Mouse (Mus musculus): Measurements from ENCODE around the gene Ndufaf7. TPM values are rescaled to one million over a fixed set of nuclear protein-coding genes. Genes with fewer than 3 reads are reported as not detected.

Gene Ndufaf7
- polyA plus RNA-seq, 1 experiment = 64.2 TPM

GRCm38 (mm10) chr17:78942579-78942978, 5.6 kb downstream of the Ndufaf7 start:
- Histone ChIP-seq H3K9me3 (replicated peaks; ENCODE audit: control insufficient read depth, insufficient read depth, low read length, poor library complexity, severe bottlenecking) (no peaks in the 10 kb centered on the region), H3K4me1 (ENCODE audit: control insufficient read depth, insufficient read depth, low read length) (no peaks in the 10 kb centered on the region), H3K9ac (ENCODE audit: low read depth, poor library complexity, severe bottlenecking) (no peak overlapping the region), H3K36me3 (ENCODE audit: control insufficient read depth, insufficient read depth, low read length, poor library complexity, severe bottlenecking) (peaks cover 3% of the 10 kb centered on the region), H3K27me3 (ENCODE audit: control insufficient read depth, insufficient read depth, low read length, poor library complexity, severe bottlenecking) (no peaks in the 10 kb centered on the region), H3K27ac (ENCODE audit: insufficient read depth, low read length) (no peak overlapping the region), H3K4me3 (ENCODE audit: low read depth, low read length) (no peak overlapping the region)
- TF ChIP-seq POLR2A (IDR thresholded peaks at IDR 0.05; ENCODE audit: insufficient read depth, low read length) = no peak
- no peak for TF ChIP-seq EP300 (IDR thresholded peaks at IDR 0.05; ENCODE audit: insufficient read depth, low read depth, low read length)
- no peak for TF ChIP-seq CTCF (IDR thresholded peaks at IDR 0.05; ENCODE audit: low read depth, low read length)

GRCm38 (mm10) chr17:78951225-78951624, 14.3 kb downstream of the Ndufaf7 start:
- H3K9me3 ChIP-seq (replicated peaks; ENCODE audit: control insufficient read depth, insufficient read depth, low read length, poor library complexity, severe bottlenecking) = no peaks in the 10 kb centered on the region
- no peaks in the 10 kb centered on the region for H3K27me3 ChIP-seq (ENCODE audit: control insufficient read depth, insufficient read depth, low read length, poor library complexity, severe bottlenecking)
- no peak overlapping the region for H3K9ac ChIP-seq (ENCODE audit: low read depth, poor library complexity, severe bottlenecking)
- no peak for TF ChIP-seq CTCF (IDR thresholded peaks at IDR 0.05; ENCODE audit: low read depth, low read length)
- no peaks in the 10 kb centered on the region for H3K4me1 ChIP-seq (ENCODE audit: control insufficient read depth, insufficient read depth, low read length)
- peaks cover 13% of the 10 kb centered on the region for H3K36me3 ChIP-seq (ENCODE audit: control insufficient read depth, insufficient read depth, low read length, poor library complexity, severe bottlenecking)
- no peak overlapping the region for H3K27ac ChIP-seq (ENCODE audit: insufficient read depth, low read length)
- H3K4me3 ChIP-seq (ENCODE audit: low read depth, low read length) = no peak overlapping the region

- TF ChIP-seq EP300 (IDR thresholded peaks at IDR 0.05; ENCODE audit: insufficient read depth, low read depth, low read length) (no peak), POLR2A (IDR thresholded peaks at IDR 0.05; ENCODE audit: insufficient read depth, low read length) (no peak), CTCF (IDR thresholded peaks at IDR 0.05; ENCODE audit: low read depth, low read length) (no peak)
- Histone ChIP-seq H3K9ac (ENCODE audit: low read depth, poor library complexity, severe bottlenecking) (no peak overlapping the region), H3K27me3 (ENCODE audit: control insufficient read depth, insufficient read depth, low read length, poor library complexity, severe bottlenecking) (no peaks in the 10 kb centered on the region), H3K4me1 (ENCODE audit: control insufficient read depth, insufficient read depth, low read length) (no peaks in the 10 kb centered on the region), H3K9me3 (replicated peaks; ENCODE audit: control insufficient read depth, insufficient read depth, low read length, poor library complexity, severe bottlenecking) (no peaks in the 10 kb centered on the region), H3K27ac (ENCODE audit: insufficient read depth, low read length) (no peak overlapping the region), H3K4me3 (ENCODE audit: low read depth, low read length) (no peak overlapping the region), H3K36me3 (ENCODE audit: control insufficient read depth, insufficient read depth, low read length, poor library complexity, severe bottlenecking) (peaks cover 15% of the 10 kb centered on the region)
Measured at GRCm38 (mm10) chr17:78952070-78952469, 15.1 kb downstream of the Ndufaf7 start.

GRCm38 (mm10) chr17:78953240-78953639, 16.3 kb downstream of the Ndufaf7 start:
- peaks cover 17% of the 10 kb centered on the region for H3K36me3 ChIP-seq (ENCODE audit: control insufficient read depth, insufficient read depth, low read length, poor library complexity, severe bottlenecking)
- no peak for TF ChIP-seq POLR2A (IDR thresholded peaks at IDR 0.05; ENCODE audit: insufficient read depth, low read length)
- TF ChIP-seq CTCF (IDR thresholded peaks at IDR 0.05; ENCODE audit: low read depth, low read length) = no peak
- TF ChIP-seq EP300 (IDR thresholded peaks at IDR 0.05; ENCODE audit: insufficient read depth, low read depth, low read length) = no peak

GRCm38 (mm10) chr17:78959473-78959872, 22.5 kb downstream of the Ndufaf7 start:
- H3K9ac ChIP-seq (ENCODE audit: low read depth, poor library complexity, severe bottlenecking) = no peak overlapping the region
- no peaks in the 10 kb centered on the region for H3K9me3 ChIP-seq (replicated peaks; ENCODE audit: control insufficient read depth, insufficient read depth, low read length, poor library complexity, severe bottlenecking)
- TF ChIP-seq POLR2A (IDR thresholded peaks at IDR 0.05; ENCODE audit: insufficient read depth, low read length) = no peak
- TF ChIP-seq CTCF (IDR thresholded peaks at IDR 0.05; ENCODE audit: low read depth, low read length) = no peak
- TF ChIP-seq EP300 (IDR thresholded peaks at IDR 0.05; ENCODE audit: insufficient read depth, low read depth, low read length) = no peak
- H3K36me3 ChIP-seq (ENCODE audit: control insufficient read depth, insufficient read depth, low read length, poor library complexity, severe bottlenecking) = peaks cover 4% of the 10 kb centered on the region
- H3K27ac ChIP-seq (ENCODE audit: insufficient read depth, low read length) = no peak overlapping the region
- H3K4me1 ChIP-seq (ENCODE audit: control insufficient read depth, insufficient read depth, low read length) = no peaks in the 10 kb centered on the region
- H3K27me3 ChIP-seq (ENCODE audit: control insufficient read depth, insufficient read depth, low read length, poor library complexity, severe bottlenecking) = no peaks in the 10 kb centered on the region
- no peak overlapping the region for H3K4me3 ChIP-seq (ENCODE audit: low read depth, low read length)

More at GRCm38 (mm10) chr17:78953240-78953639, 16.3 kb downstream of the Ndufaf7 start:
- H3K9ac ChIP-seq (ENCODE audit: low read depth, poor library complexity, severe bottlenecking) = no peak overlapping the region
- no peaks in the 10 kb centered on the region for H3K4me1 ChIP-seq (ENCODE audit: control insufficient read depth, insufficient read depth, low read length)
- no peak overlapping the region for H3K4me3 ChIP-seq (ENCODE audit: low read depth, low read length)
- H3K27ac ChIP-seq (ENCODE audit: insufficient read depth, low read length) = no peak overlapping the region
- no peaks in the 10 kb centered on the region for H3K9me3 ChIP-seq (replicated peaks; ENCODE audit: control insufficient read depth, insufficient read depth, low read length, poor library complexity, severe bottlenecking)
- H3K27me3 ChIP-seq (ENCODE audit: control insufficient read depth, insufficient read depth, low read length, poor library complexity, severe bottlenecking) = no peaks in the 10 kb centered on the region

- Histone ChIP-seq H3K9me3 (replicated peaks; ENCODE audit: control insufficient read depth, insufficient read depth, low read length, poor library complexity, severe bottlenecking) (no peaks in the 10 kb centered on the region), H3K4me3 (ENCODE audit: low read depth, low read length) (no peak overlapping the region), H3K27ac (ENCODE audit: insufficient read depth, low read length) (no peak overlapping the region), H3K36me3 (ENCODE audit: control insufficient read depth, insufficient read depth, low read length, poor library complexity, severe bottlenecking) (no peaks in the 10 kb centered on the region; the same call in none of the 2 replicates), H3K9ac (ENCODE audit: low read depth, poor library complexity, severe bottlenecking) (no peak overlapping the region), H3K27me3 (ENCODE audit: control insufficient read depth, insufficient read depth, low read length, poor library complexity, severe bottlenecking) (no peaks in the 10 kb centered on the region), H3K4me1 (ENCODE audit: control insufficient read depth, insufficient read depth, low read length) (no peaks in the 10 kb centered on the region)
- no peak for TF ChIP-seq POLR2A (IDR thresholded peaks at IDR 0.05; ENCODE audit: insufficient read depth, low read length)
- TF ChIP-seq CTCF (IDR thresholded peaks at IDR 0.05; ENCODE audit: low read depth, low read length) = no peak
- TF ChIP-seq EP300 (IDR thresholded peaks at IDR 0.05; ENCODE audit: insufficient read depth, low read depth, low read length) = no peak
Measured at GRCm38 (mm10) chr17:78964387-78964786, 27.5 kb downstream of the Ndufaf7 start.

Measured in ES-Bruce4 (cell line).